ENCODE assay signal across 8 mouse cellular contexts in genomic region chr11:99024468-99025134, GRCm38 (mm10). TPM values are rescaled to one million over a fixed set of nuclear protein-coding genes. Genes with fewer than 3 reads are reported as not detected.
DNase-seq lines count a peak whose midpoint lies in the region; ATAC-seq and TF ChIP-seq lines count a peak whose summit lies in the region.

No protein-coding gene starts in this region.

- peak overlapping the region; percentile 76 for H3K4me3 ChIP-seq in kidney, embryonic 14.5 days (ENCODE audit: low read length)
- H3K4me3 ChIP-seq in hindbrain, embryonic 12.5 days: peak overlapping the region; percentile 69
- H3K4me3 ChIP-seq in midbrain, embryonic 14.5 days (replicated peaks; ENCODE audit: low read depth, low read length): peak overlapping the region; percentile 57

- H3K27me3 ChIP-seq in kidney, embryonic 14.5 days (ENCODE audit: control insufficient read depth, insufficient read depth, low read length): no peaks in the 10 kb centered on the region
- no peaks in the 10 kb centered on the region for H3K27me3 ChIP-seq in hindbrain, embryonic 12.5 days
- no peaks in the 10 kb centered on the region for H3K27me3 ChIP-seq in midbrain, embryonic 14.5 days (ENCODE audit: control insufficient read depth, insufficient read depth, low read length)

- H3K4me1 ChIP-seq in kidney, embryonic 14.5 days (ENCODE audit: control insufficient read depth, insufficient read depth, low read length): peaks cover 17% of the 10 kb centered on the region
- H3K4me1 ChIP-seq in hindbrain, embryonic 12.5 days: peaks cover 18% of the 10 kb centered on the region
- H3K4me1 ChIP-seq in midbrain, embryonic 14.5 days (ENCODE audit: control insufficient read depth, insufficient read depth, low read length): peaks cover 8% of the 10 kb centered on the region

- no peaks in the 10 kb centered on the region for H3K9me3 ChIP-seq in kidney, embryonic 14.5 days (ENCODE audit: control insufficient read depth, low read length)
- no peaks in the 10 kb centered on the region for H3K9me3 ChIP-seq in hindbrain, embryonic 12.5 days (replicated peaks)
- no peaks in the 10 kb centered on the region for H3K9me3 ChIP-seq in midbrain, embryonic 14.5 days (ENCODE audit: control insufficient read depth, low read length)

- peaks cover 25% of the 10 kb centered on the region for H3K36me3 ChIP-seq in kidney, embryonic 14.5 days (ENCODE audit: control insufficient read depth, insufficient read depth, low read length)
- peaks cover 15% of the 10 kb centered on the region for H3K36me3 ChIP-seq in hindbrain, embryonic 12.5 days
- no peaks in the 10 kb centered on the region for H3K36me3 ChIP-seq in midbrain, embryonic 14.5 days (ENCODE audit: control insufficient read depth, insufficient read depth, low read length)

- WGBS in kidney, embryonic 14.5 days: 51% methylated on average over 18 of the region's 18 CpGs
- WGBS in hindbrain, embryonic 12.5 days: 47% methylated on average over 18 of the region's 18 CpGs
- 53% methylated on average over 18 of the region's 18 CpGs for WGBS in midbrain, embryonic 14.5 days

- peak overlapping the region; percentile 48 for H3K4me2 ChIP-seq in kidney, embryonic 14.5 days (replicated peaks; ENCODE audit: low read depth, low read length)
- H3K4me2 ChIP-seq in hindbrain, embryonic 12.5 days (replicated peaks): peak overlapping the region; percentile 39
- peak overlapping the region; percentile 77 for H3K4me2 ChIP-seq in midbrain, embryonic 14.5 days (ENCODE audit: low read length)

- peak overlapping the region; percentile 49; the same call in 1 of the 2 replicates for H3K9ac ChIP-seq in kidney, embryonic 14.5 days (ENCODE audit: low read depth, low read length)
- no peak overlapping the region for H3K9ac ChIP-seq in hindbrain, embryonic 12.5 days
- H3K9ac ChIP-seq in midbrain, embryonic 14.5 days (replicated peaks; ENCODE audit: low read length): no peak overlapping the region; the same call in 1 of the 2 replicates

- no peak for ATAC-seq in kidney, embryonic 14.5 days (ENCODE audit: low FRiP score, low TSS enrichment)
- peak; percentile 45 for ATAC-seq in hindbrain, embryonic 12.5 days (ENCODE audit: low FRiP score)
- peak; percentile 46; the same call in 1 of the 2 replicates for ATAC-seq in midbrain, embryonic 14.5 days (ENCODE audit: low FRiP score, low TSS enrichment)

- no peak for TF ChIP-seq POLR2A in brain, embryonic 14.5 days (IDR thresholded peaks at IDR 0.05; ENCODE audit: borderline replicate concordance, extremely low read depth, insufficient read depth, insufficient read length, poor library complexity, severe bottlenecking)

- no peak for DNase-seq in kidney, postnatal 10 days
- DNase-seq in brain, embryonic 14.5 days (ENCODE audit: low read depth): peak; percentile 39
- no peak for DNase-seq in midbrain, embryonic 14.5 days
- DNase-seq in frontal cortex, postnatal 36 days (ENCODE audit: low spot score in 2 of 2): no peak
- no peak for DNase-seq in right cerebral cortex, postnatal 36 days (ENCODE audit: low spot score in 2 of 2)
- DNase-seq in embryo, embryonic 11 days: no peak

- H3K27ac ChIP-seq in kidney, embryonic 14.5 days (ENCODE audit: low read depth, low read length): no peak overlapping the region; the same call in 1 of the 2 replicates
- H3K27ac ChIP-seq in hindbrain, embryonic 12.5 days: no peak overlapping the region
- no peak overlapping the region for H3K27ac ChIP-seq in midbrain, embryonic 14.5 days (replicated peaks; ENCODE audit: low read depth, low read length)

- TF ChIP-seq CTCF in brain, embryonic 14.5 days (IDR thresholded peaks at IDR 0.05; ENCODE audit: borderline replicate concordance, extremely low read depth, insufficient read depth, insufficient read length): no peak

RNA-seq across cellular contexts. Expression of gene Top2a, which starts 0.6 kb away (rescaled TPM):
- 284 and 300 TPM in 2 replicates for polyA plus RNA-seq in kidney, embryonic 14.5 days (2014; fragmentation: Nextera tagmentation; extraction: Ambion mirVana)
- 57.3 and 70.1 TPM in 2 replicates for polyA plus RNA-seq in brain, embryonic 14.5 days (2012; rRNA removed)
- 195 and 199 TPM in 2 replicates for polyA plus RNA-seq in hindbrain, embryonic 12.5 days (2016; fragmentation: Nextera tagmentation; extraction: Ambion mirVana)
- 24.9 and 67.9 TPM in 2 replicates for polyA plus RNA-seq in midbrain, embryonic 14.5 days (2014; fragmentation: Nextera tagmentation; extraction: Ambion mirVana)

RNA-seq across cellular contexts. Expression of gene Igfbp4, which starts 16.4 kb away (rescaled TPM):
- 421 and 542 TPM in 2 replicates for polyA plus RNA-seq in kidney, embryonic 14.5 days (2014; fragmentation: Nextera tagmentation; extraction: Ambion mirVana)
- polyA plus RNA-seq in brain, embryonic 14.5 days (2012; rRNA removed): 119 and 145 TPM in 2 replicates
- 428 and 445 TPM in 2 replicates for polyA plus RNA-seq in hindbrain, embryonic 12.5 days (2016; fragmentation: Nextera tagmentation; extraction: Ambion mirVana)
- 55.0 and 111 TPM in 2 replicates for polyA plus RNA-seq in midbrain, embryonic 14.5 days (2014; fragmentation: Nextera tagmentation; extraction: Ambion mirVana)

RNA-seq across cellular contexts. Expression of gene Gjd3, which starts 41.8 kb away (rescaled TPM):
- 0.64 TPM in 1 of 2 replicates, not detected in the other for polyA plus RNA-seq in kidney, embryonic 14.5 days (2014; fragmentation: Nextera tagmentation; extraction: Ambion mirVana)
- 2.5 and 2.9 TPM in 2 replicates for polyA plus RNA-seq in brain, embryonic 14.5 days (2012; rRNA removed)
- polyA plus RNA-seq in hindbrain, embryonic 12.5 days (2016; fragmentation: Nextera tagmentation; extraction: Ambion mirVana): 0.88 and 1.1 TPM in 2 replicates
- 0.70 and 2.0 TPM in 2 replicates for polyA plus RNA-seq in midbrain, embryonic 14.5 days (2014; fragmentation: Nextera tagmentation; extraction: Ambion mirVana)
